ENCODE assay signal across 13 mouse cellular contexts in the genomic region with DNA sequence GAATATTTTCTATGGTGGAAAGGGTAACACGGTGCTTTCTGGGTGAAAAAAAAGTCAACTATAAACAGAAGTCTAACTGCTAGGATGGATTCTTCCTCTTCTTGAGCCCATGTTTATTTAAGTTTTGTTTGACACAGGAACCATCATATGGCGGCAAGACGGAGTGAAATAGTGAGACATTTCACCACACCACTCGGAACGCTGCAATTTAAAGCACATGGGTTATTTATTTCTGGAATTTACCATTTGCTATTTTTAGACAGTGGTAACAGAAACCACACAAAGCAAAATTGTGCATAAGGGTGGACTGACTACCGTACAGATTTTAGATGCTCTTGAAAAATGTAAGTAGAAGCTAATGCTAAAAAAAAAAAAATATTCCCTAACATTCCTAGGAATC.
"Had no signal": no experiment of that assay in that cellular context is flagged by ENCODE, and none has a peak within 500 bp of the region (broad histone marks: within the 10 kb centered on the region; RNA-seq: fewer than 3 reads in every experiment).

No protein-coding gene starts in this region.

- H3K27me3 ChIP-seq: kidney, embryonic 15.5 days; limb, embryonic 13.5 days; liver, embryonic 12.5 days; lung, embryonic 15.5 days; midbrain, embryonic 12.5 days; neural tube, embryonic 13.5 days had no signal

- H3K4me2 ChIP-seq: kidney, embryonic 15.5 days; limb, embryonic 13.5 days; liver, embryonic 12.5 days; lung, embryonic 15.5 days; midbrain, embryonic 12.5 days; neural tube, embryonic 13.5 days had no signal

- H3K4me1 ChIP-seq: kidney, embryonic 15.5 days; liver, embryonic 12.5 days; lung, embryonic 15.5 days; midbrain, embryonic 12.5 days; neural tube, embryonic 13.5 days had no signal

- H3K9ac ChIP-seq: kidney, embryonic 15.5 days; limb, embryonic 13.5 days; liver, embryonic 12.5 days; lung, embryonic 15.5 days; midbrain, embryonic 12.5 days; neural tube, embryonic 13.5 days had no signal

- DNase-seq: kidney, adult 2 months; kidney, postnatal 4 days; lung, postnatal 14 days; right cerebral cortex, postnatal 14 days; thymus, postnatal 36 days had no signal

- H3K4me3 ChIP-seq: kidney, embryonic 15.5 days; layer of hippocampus, adult 2 months; limb, embryonic 13.5 days; liver, embryonic 12.5 days; lung, embryonic 15.5 days; midbrain, embryonic 12.5 days; neural tube, embryonic 13.5 days had no signal

- H3K27ac ChIP-seq: kidney, embryonic 15.5 days; layer of hippocampus, adult 2 months; liver, embryonic 12.5 days; lung, embryonic 15.5 days; midbrain, embryonic 12.5 days; neural tube, embryonic 13.5 days had no signal

- ATAC-seq: liver, embryonic 12.5 days; midbrain, embryonic 16.5 days had no signal

- H3K36me3 ChIP-seq: kidney, embryonic 15.5 days; limb, embryonic 13.5 days; liver, embryonic 12.5 days; lung, embryonic 15.5 days; midbrain, embryonic 12.5 days; neural tube, embryonic 13.5 days had no signal

- H3K9me3 ChIP-seq: kidney, embryonic 15.5 days; limb, embryonic 13.5 days; liver, embryonic 12.5 days; lung, embryonic 15.5 days; midbrain, embryonic 12.5 days; neural tube, embryonic 13.5 days had no signal
